Mouse (Mus musculus) heart, postnatal 10 days (tissue): ENCODE data around the gene Evi5. TPM values are rescaled to one million over a fixed set of nuclear protein-coding genes. Genes with fewer than 3 reads are reported as not detected.

Experiments
- DNase-seq, 2 experiments: peaks; one replicate each; pipeline ENCODE4 v3.0.0; 2021
- intact Hi-C: fragments of 180-260 bp; cut with DNase I; formaldehyde crosslinking; loops from one replicate; pipeline ENCODE4 v1.15.1; 2025
- total RNA-seq, 2 experiments: library from RNA; stranded (reverse); gene quantifications; 2 replicates each; pipeline ENCODE4 v1.2.3; 2021

The Evi5 gene
- total RNA-seq, 2 experiments from 2014 or later: 38.8 to 39.6 TPM

GRCm38 (mm10) chr5:107875261-107875611 lies 329 bp upstream of the Evi5 start:
- no peak for DNase-seq
- intact Hi-C loops: no loop called here

DNA sequence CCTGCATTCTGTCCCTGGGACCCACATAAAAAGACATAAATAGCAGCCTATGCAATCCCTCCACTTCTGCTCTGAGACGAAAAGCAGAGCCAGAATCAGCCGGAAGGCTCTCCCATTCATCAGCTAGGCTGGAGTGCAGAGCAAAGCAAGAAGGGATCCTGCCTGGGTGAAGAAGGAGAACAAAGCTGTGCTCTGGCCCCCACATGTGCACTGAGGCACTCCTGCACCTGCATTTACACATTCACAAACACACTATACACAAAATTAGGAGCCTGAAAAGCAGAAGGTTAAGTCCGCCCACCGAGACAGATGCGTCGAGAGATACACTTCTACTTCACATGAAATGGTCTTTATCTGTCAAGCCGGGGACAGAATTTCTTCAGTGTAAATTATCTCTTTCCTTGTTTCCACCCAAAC lies 1.0 kb downstream of the Evi5 start:
- intact Hi-C loops: no loop called here
- DNase-seq: peak; percentile 20 to 48

GRCm38 (mm10) chr5:107873330-107873729 lies 1.6 kb downstream of the Evi5 start:
- intact Hi-C loops: no loop called here
- no peak for DNase-seq

- intact Hi-C loops: loop anchor here (2.0 kb wide), 1 partner anchor 31 kb away; the partner anchor contains the start of gene Rpl5
- DNase-seq: no peak
Observed at GRCm38 (mm10) chr5:107869701-107870100, 5.2 kb downstream of the Evi5 start.

GRCm38 (mm10) chr5:107868905-107869424 lies 5.9 kb downstream of the Evi5 start:
- DNase-seq: peak; percentile 93 to 96
- intact Hi-C loops: loop anchor here (2.0 kb wide), 1 partner anchor 32 kb away; the partner anchor contains the start of gene Rpl5

DNA sequence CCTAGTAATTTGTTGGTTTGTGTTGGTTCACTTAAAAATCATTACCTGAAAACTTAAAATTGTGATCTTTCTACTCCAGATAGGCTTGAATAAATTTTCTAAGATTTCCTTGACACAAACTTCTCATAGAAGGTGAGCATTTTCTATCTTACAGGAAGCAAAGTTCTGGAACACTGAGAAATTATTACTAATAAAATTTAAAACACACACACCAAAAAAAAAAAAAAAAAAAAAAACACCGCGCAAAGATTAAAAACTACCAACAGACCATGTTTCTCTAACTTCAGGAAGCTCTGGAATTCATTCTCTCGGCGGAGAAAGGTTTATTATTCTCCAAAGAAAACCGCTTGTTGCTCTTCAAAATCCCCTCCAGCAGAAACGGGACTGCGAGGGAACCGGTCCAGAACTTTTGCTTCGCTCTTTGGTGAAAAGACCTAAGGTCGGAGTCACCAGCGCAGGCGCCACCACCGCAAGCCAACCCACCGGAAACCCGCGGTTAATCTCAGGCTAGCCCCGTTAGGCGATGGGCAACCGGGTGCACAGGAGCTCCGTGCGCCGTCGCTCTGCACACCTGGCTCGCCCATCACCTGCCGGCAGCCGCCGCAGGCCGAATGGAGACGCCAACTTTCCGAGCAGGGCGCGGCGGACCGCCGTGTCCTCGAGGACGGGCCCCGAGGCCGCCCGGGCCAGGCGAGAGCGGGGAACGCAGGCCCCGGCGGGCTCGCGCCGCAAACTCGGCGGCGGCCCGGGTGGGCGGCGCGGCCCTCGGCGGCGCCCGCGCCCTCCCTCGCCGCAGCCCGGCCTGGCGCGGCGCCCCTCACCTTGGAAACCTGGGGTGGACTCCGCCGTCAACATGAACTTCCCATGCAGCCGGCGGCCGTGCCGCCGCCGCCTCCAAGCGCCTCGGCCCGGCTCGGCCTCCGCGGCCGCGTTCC lies 6.7 kb downstream of the Evi5 start:
- peak; percentile 75 to 79 for DNase-seq
- intact Hi-C loops: loop anchor here (2.0 kb wide), 1 partner anchor 33 kb away; the partner anchor contains the start of gene Rpl5

DNA sequence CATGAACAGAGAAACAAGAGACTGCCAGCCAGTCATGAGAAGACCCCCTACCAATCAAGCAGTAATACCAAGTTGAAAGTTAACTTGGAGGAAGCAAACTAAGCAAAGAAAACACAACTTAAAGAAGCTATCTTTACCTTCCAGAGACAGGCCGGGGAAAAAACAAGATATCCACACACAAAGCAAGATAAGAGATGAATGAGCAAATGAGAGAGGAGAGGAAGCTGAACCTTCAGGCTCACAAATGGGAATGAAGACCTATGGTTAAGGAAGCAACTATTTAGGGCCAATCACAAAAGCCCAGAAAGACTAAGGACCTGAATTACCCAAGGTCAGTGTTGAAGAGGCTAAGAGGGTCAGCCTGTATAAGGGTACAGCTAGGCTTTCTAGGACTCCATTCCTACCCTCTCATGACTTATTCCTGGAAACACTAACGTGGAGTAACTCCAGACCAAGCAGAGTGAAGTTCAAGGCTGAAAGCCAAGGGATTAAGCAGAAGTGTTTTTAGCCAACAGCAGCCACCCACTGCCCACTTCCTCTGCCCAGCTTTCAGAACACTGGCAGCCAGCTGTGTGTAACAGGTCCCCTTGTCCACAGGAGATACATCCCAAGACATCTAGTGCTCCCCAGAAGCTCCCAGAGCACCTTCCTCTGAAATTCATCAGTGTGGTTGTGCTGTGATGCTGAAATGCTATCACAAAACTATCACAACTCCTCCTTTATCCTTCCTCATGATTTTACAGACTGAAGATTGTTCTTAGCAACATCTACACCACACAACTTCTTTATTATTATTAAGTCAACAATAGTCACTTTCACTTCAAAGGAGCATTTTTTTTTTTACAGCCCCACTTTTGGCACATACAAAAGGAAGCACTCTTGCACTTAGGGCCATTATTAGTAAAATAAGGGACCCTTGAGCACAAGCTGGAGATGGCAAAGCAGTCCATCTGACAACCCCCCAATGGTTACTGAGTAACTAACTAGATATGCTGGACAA lies 8.5 kb downstream of the Evi5 start:
- peak; percentile 37 to 38 for DNase-seq
- intact Hi-C loops: no loop called here

DNA sequence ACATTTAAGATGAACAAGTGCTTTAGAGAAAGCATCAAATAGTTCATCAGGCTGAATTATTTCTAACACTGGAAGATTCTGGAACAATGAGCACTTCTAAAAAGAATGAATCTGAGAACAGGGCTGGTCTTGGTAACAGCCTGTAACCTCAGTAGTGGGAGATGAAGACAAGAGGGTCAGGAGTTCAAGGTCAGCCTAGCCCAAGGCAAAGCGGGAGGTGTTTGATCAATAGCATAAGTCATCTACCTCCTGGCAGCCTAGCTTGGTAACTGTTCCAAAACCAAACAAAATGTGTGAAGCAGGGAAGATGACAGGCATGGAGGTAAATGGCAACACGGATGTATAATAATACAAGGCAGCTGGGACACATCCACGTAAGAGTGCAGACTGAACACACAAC lies 10.9 kb downstream of the Evi5 start:
- DNase-seq: no peak
- intact Hi-C loops: no loop called here

DNA sequence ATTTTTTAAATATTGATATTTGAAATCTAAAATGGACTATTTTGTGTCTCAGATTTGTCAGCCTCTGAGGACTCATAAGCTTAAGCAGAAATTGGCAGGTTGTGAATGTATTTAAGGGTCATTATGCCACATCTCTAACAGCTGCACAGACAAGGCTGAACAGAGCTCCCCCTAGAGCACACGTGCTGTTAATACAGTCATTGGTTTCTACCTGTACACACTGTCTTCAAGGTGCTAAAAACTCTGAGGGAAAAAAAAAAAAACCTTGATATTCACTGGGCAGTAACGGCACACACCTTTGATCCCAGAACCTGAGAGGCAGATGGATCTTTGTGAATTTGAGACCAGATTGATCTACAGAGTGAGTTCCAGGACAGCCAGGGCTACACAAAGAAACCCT lies 15.9 kb downstream of the Evi5 start:
- intact Hi-C loops: no loop called here

GRCm38 (mm10) chr5:107855546-107855945 lies 19.4 kb downstream of the Evi5 start:
- no peak for DNase-seq
- intact Hi-C loops: no loop called here

More for the DNA sequence above, 15.9 kb downstream of the Evi5 start:
- no peak for DNase-seq

DNA sequence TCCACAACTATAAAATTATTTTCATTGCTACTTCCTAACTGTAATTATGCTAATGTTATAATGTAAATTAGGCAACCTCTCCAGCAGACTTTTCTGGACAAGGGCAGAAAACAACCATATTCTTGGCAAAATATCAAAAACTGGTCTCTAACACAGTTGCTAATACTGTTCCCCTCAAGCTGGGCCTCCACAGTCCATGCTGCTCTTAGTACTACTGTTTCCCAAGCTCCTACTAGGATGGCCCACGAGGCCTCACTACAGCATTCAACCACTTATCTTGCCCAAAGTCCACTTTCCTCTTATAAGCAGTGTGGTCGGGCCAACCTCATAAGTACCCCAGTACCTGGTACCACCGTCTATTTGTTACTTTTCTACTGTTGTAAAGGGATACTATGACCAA lies 20.4 kb downstream of the Evi5 start:
- DNase-seq: no peak
- intact Hi-C loops: no loop called here

- intact Hi-C loops: no loop called here
- peak; percentile 65 to 66 for DNase-seq
Observed at GRCm38 (mm10) chr5:107853807-107854206, 21.1 kb downstream of the Evi5 start.

- intact Hi-C loops: no loop called here
- DNase-seq: no peak
Observed at GRCm38 (mm10) chr5:107848964-107849363, 25.9 kb downstream of the Evi5 start.

GRCm38 (mm10) chr5:107847817-107848216 lies 27.1 kb downstream of the Evi5 start:
- no peak for DNase-seq
- intact Hi-C loops: no loop called here

- peak; percentile 82 to 85 for DNase-seq
- intact Hi-C loops: no loop called here
Observed at GRCm38 (mm10) chr5:107847349-107847748, 27.6 kb downstream of the Evi5 start.

GRCm38 (mm10) chr5:107840549-107841238 lies 34.2 kb downstream of the Evi5 start:
- intact Hi-C loops: no loop called here
- no peak for DNase-seq

DNA sequence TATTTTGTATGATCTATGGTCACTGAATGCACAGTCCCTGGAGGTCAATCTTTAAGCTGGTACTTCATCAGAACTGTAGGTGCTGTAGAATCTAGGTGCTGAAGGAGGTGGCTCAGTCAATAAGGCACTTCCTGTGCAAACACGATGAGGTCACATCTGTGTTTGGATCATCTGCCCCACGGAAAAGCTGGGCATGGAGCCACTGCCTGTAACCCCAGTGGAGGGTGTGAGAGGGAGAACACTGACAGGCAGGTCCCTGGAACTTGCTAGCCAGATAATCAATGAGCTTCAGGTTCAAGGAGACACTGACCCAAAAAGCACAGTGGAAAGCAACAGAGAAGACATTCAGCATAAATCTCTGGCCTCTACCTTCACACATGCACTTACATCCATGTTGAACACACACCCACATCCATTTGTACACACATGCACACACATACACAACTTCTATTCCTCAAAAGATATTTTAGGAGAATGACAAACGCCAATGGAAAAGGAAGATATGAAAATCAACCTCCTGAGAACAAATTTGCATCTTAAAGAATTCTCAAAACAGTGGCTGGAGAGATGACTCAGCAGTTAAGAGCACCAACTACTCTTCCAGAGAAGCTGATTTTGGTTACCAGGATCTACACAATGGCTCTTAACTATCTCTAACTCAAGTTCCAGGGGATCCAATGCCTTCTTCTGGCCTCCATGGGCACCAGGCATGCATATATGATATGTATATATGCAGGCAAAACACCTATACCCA lies 35.8 kb downstream of the Evi5 start:
- peak; percentile 67 to 68 for DNase-seq

GRCm38 (mm10) chr5:107834287-107834686 lies 40.6 kb downstream of the Evi5 start:
- DNase-seq: no peak
- intact Hi-C loops: no loop called here

More for the DNA sequence above, 35.8 kb downstream of the Evi5 start:
- intact Hi-C loops: no loop called here

DNA sequence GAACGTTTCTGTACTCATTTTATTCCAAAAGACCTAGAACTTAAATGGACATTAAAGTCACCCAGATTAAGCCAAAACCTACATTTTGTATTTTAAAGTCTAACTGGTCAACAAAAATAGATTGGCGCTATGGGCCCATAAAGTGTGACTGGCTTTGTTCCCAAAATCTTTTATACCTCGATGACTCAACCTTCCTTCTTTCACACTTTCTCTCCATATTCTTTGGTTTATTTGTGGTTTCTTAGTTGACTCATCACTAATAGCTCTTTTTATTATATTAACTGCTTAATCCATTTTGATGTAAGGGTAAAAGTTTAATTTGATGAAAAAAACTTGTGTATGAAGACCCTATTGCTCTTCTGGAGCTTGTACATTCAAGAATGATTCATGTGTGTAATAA lies 43.6 kb downstream of the Evi5 start:
- no peak for DNase-seq
- intact Hi-C loops: no loop called here
